Mouse (Mus musculus): ENCODE data around the gene Cops4. TPM values are rescaled to one million over a fixed set of nuclear protein-coding genes. Genes with fewer than 3 reads are reported as not detected.
A peak's percentile ranks its signal among the peaks of the same experiment; 100 is the strongest.

Cops4 gene
- total RNA-seq (2021) = 100 to 1,000 TPM; 110 to 112 TPM
- long read RNA-seq, experiment 1, transcript Cops4-201 (10 exons, 1,755 nt) = major isoform, 246 of 264 reads
- long read RNA-seq, experiment 1, partial matches to known transcripts = 4 of 264 reads
- long read RNA-seq, experiment 1, other reads (novel, unspliced or antisense) = 14 of 264 reads
- long read RNA-seq, experiment 2, transcript Cops4-201 (10 exons, 1,755 nt) = major isoform, 202 of 235 reads
- long read RNA-seq, experiment 2, partial matches to known transcripts = 8 of 235 reads
- long read RNA-seq, experiment 2, other reads (novel, unspliced or antisense) = 24 of 235 reads

- DNase-seq (ENCODE audit: low spot score) = peak; percentile 98
Measured at GRCm38 (mm10) chr5:100518049-100519026, at the start of gene Cops4. TSS of gene Cops4 (plus strand) at chr5:100518309.

- no peak for DNase-seq (ENCODE audit: low spot score)
Measured at GRCm38 (mm10) chr5:100476328-100476727, 41.8 kb upstream of the Cops4 start.

GRCm38 (mm10) chr5:100477604-100478003 lies 40.5 kb upstream of the Cops4 start:
- DNase-seq (ENCODE audit: low spot score) = no peak

GRCm38 (mm10) chr5:100483569-100483968 lies 34.5 kb upstream of the Cops4 start:
- no peak for DNase-seq (ENCODE audit: low spot score)

- DNase-seq (ENCODE audit: low spot score) = no peak
Measured at GRCm38 (mm10) chr5:100487120-100487519, 31.0 kb upstream of the Cops4 start.

- DNase-seq (ENCODE audit: low spot score) = no peak
Measured at GRCm38 (mm10) chr5:100488231-100488630, 29.9 kb upstream of the Cops4 start.

- DNase-seq (ENCODE audit: low spot score) = no peak
Measured at GRCm38 (mm10) chr5:100489340-100489739, 28.8 kb upstream of the Cops4 start.

- no peak for DNase-seq (ENCODE audit: low spot score)
Measured at GRCm38 (mm10) chr5:100491704-100492103, 26.4 kb upstream of the Cops4 start.

- DNase-seq (ENCODE audit: low spot score) = peak; percentile 69
Measured at GRCm38 (mm10) chr5:100498436-100499180, 19.5 kb upstream of the Cops4 start.

GRCm38 (mm10) chr5:100499243-100499642 lies 18.9 kb upstream of the Cops4 start:
- DNase-seq (ENCODE audit: low spot score) = no peak

- no peak for DNase-seq (ENCODE audit: low spot score)
Measured at GRCm38 (mm10) chr5:100499831-100500304, 18.2 kb upstream of the Cops4 start.

GRCm38 (mm10) chr5:100500458-100500961 lies 17.6 kb upstream of the Cops4 start, which contains the start of gene Lin54:
TSS of gene Lin54 (minus strand) at chr5:100500639.
- peak; percentile 84 for DNase-seq (ENCODE audit: low spot score)

GRCm38 (mm10) chr5:100501267-100501666 lies 16.8 kb upstream of the Cops4 start:
- no peak for DNase-seq (ENCODE audit: low spot score)

- DNase-seq (ENCODE audit: low spot score) = no peak
Measured at GRCm38 (mm10) chr5:100509247-100509646, 8.9 kb upstream of the Cops4 start.

GRCm38 (mm10) chr5:100512576-100512975 lies 5.5 kb upstream of the Cops4 start:
- no peak for DNase-seq (ENCODE audit: low spot score)

GRCm38 (mm10) chr5:100519027-100519411 lies 910 bp downstream of the Cops4 start:
- no peak for DNase-seq (ENCODE audit: low spot score)

GRCm38 (mm10) chr5:100520223-100520622 lies 2.1 kb downstream of the Cops4 start:
- no peak for DNase-seq (ENCODE audit: low spot score)

GRCm38 (mm10) chr5:100523331-100523730 lies 5.2 kb downstream of the Cops4 start:
- DNase-seq (ENCODE audit: low spot score) = no peak

- no peak for DNase-seq (ENCODE audit: low spot score)
Measured at GRCm38 (mm10) chr5:100524921-100525320, 6.8 kb downstream of the Cops4 start.

- DNase-seq (ENCODE audit: low spot score) = no peak
Measured at GRCm38 (mm10) chr5:100525620-100526019, 7.5 kb downstream of the Cops4 start.

GRCm38 (mm10) chr5:100526164-100526563 lies 8.1 kb downstream of the Cops4 start:
- peak; percentile 38 for DNase-seq (ENCODE audit: low spot score)
